Mouse (Mus musculus) hindbrain, embryonic 13.5 days (tissue): ENCODE data around the gene Tmcc2. TPM values are rescaled to one million over a fixed set of nuclear protein-coding genes. Genes with fewer than 3 reads are reported as not detected.

ENCODE experiments used
- ATAC-seq: fragments of 200-750 bp; cut with Nextera tagmentation; 2 replicates; pipeline ENCODE4 v1.8.0; 2017; ENCODE audit warnings: moderate TSS enrichment; ENCODE audit not compliant: low FRiP score
- H3K27ac ChIP-seq: fragments of 300-500 bp; sonication (generic); 2 replicates; pipeline ENCODE4 v1.5.1; 2015; ENCODE audit warnings: inconsistent platforms, mild to moderate bottlenecking, moderate library complexity
- H3K27me3 ChIP-seq: fragments of 300-500 bp; sonication (generic); 2 replicates; pipeline ENCODE4 v1.6.1; 2015; ENCODE audit warnings: mild to moderate bottlenecking, inconsistent platforms
- H3K36me3 ChIP-seq: fragments of 300-500 bp; sonication (generic); 2 replicates; pipeline ENCODE4 v1.6.1; 2015; ENCODE audit warnings: mild to moderate bottlenecking, inconsistent platforms
- H3K4me1 ChIP-seq: fragments of 300-500 bp; sonication (generic); replicated peaks from 2 replicates; pipeline ENCODE4 v1.6.1; 2015; ENCODE audit warnings: inconsistent platforms
- H3K4me2 ChIP-seq: fragments of 300-500 bp; sonication (generic); 2 replicates; pipeline ENCODE4 v1.6.1; 2015; ENCODE audit warnings: inconsistent platforms, mild to moderate bottlenecking, moderate library complexity
- H3K4me3 ChIP-seq: fragments of 300-500 bp; sonication (generic); 2 replicates; pipeline ENCODE4 v1.5.1; 2015; ENCODE audit warnings: mild to moderate bottlenecking, inconsistent platforms
- H3K9ac ChIP-seq: fragments of 300-500 bp; sonication (generic); 2 replicates; pipeline ENCODE4 v1.6.1; 2015; ENCODE audit warnings: mild to moderate bottlenecking, inconsistent platforms
- H3K9me3 ChIP-seq: fragments of 300-500 bp; sonication (generic); 2 replicates; pipeline ENCODE4 v1.6.1; 2016; ENCODE audit warnings: inconsistent platforms
- WGBS: fragments of 180-500 bp; shearing (Covaris S2); methylation state at CpG from one replicate; pipeline ENCODE4 v1.1.7; 2015; 5-methylcytosine and 5-hydroxymethylcytosine counted together
- polyA plus RNA-seq: library from polyadenylated mRNA; unstranded; fragments of >200 nt; fragmentation: Nextera tagmentation; extraction: Ambion mirVana; gene quantifications from 2 replicates; pipeline ENCODE4 v1.2.1, GENCODE M21; 2015

Tmcc2 gene
- polyA plus RNA-seq, 1 experiment from 2014 or later: 25.7 TPM

DNA sequence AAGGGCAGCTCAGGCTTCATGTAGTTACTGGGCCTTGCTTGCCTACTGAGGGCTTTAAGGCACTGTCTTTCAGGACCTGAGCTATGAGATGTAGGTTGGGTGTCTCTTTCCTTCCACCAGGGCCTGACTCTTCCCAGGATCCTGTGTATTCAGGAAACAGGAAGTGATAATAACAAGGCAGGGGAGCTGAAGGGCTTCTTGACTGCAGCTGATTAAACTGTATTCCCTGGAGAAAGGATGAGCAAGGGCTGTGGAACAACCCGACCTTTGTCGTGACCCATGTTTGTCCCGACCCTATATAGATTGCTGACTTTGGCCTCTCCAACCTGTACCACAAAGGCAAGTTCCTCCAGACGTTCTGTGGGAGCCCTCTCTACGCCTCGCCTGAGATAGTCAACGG lies 61.4 kb downstream of the Tmcc2 start:
- ATAC-seq: no peak
- no peaks in the 10 kb centered on the region for H3K27me3 ChIP-seq
- no peak overlapping the region for H3K4me3 ChIP-seq
- H3K36me3 ChIP-seq: peaks cover 41% of the 10 kb centered on the region
- no peak overlapping the region for H3K27ac ChIP-seq
- H3K9me3 ChIP-seq: no peaks in the 10 kb centered on the region
- no peak overlapping the region for H3K9ac ChIP-seq
- WGBS: 84% methylated on average over 7 of the region's 7 CpGs
- H3K4me1 ChIP-seq: peaks cover 78% of the 10 kb centered on the region
- H3K4me2 ChIP-seq: no peak overlapping the region

GRCm38 (mm10) chr1:132328565-132328964 lies 62.5 kb downstream of the Tmcc2 start:
- 86% methylated on average over 3 of the region's 3 CpGs for WGBS
- no peaks in the 10 kb centered on the region for H3K9me3 ChIP-seq
- H3K4me1 ChIP-seq: peaks cover 73% of the 10 kb centered on the region
- no peak overlapping the region for H3K4me3 ChIP-seq
- H3K4me2 ChIP-seq: no peak overlapping the region
- ATAC-seq: no peak
- H3K27ac ChIP-seq: no peak overlapping the region
- H3K27me3 ChIP-seq: no peaks in the 10 kb centered on the region
- peaks cover 41% of the 10 kb centered on the region for H3K36me3 ChIP-seq
- H3K9ac ChIP-seq: no peak overlapping the region

GRCm38 (mm10) chr1:132327477-132327876 lies 63.6 kb downstream of the Tmcc2 start:
- peak overlapping the region; percentile 76 for H3K27ac ChIP-seq
- H3K9ac ChIP-seq: no peak overlapping the region
- H3K9me3 ChIP-seq: no peaks in the 10 kb centered on the region
- no peak for ATAC-seq
- no peaks in the 10 kb centered on the region for H3K27me3 ChIP-seq
- H3K4me2 ChIP-seq: no peak overlapping the region
- H3K4me1 ChIP-seq: peaks cover 73% of the 10 kb centered on the region
- WGBS: 77% methylated on average over 17 of the region's 17 CpGs
- H3K4me3 ChIP-seq: no peak overlapping the region
- H3K36me3 ChIP-seq: peaks cover 39% of the 10 kb centered on the region

DNA sequence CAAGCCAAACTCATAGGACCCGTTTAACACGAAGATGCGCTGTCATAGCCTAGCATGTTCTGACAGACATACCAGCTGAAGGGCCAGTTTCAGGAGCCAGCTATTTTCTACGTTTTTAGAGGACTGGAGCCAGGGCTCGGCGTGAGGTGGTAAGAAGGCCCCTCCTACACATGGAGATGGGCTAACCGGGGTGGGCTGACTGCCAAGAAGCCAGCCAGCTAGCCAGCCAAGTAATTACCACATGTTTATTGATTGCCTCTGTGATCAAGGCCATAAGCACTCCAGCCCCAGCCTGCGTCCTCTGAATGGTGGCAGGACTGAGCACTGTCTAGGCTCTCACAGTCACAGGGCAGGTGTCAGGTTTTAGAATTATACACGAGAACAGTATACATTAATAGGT lies 64.3 kb downstream of the Tmcc2 start:
- Histone ChIP-seq H3K4me3 (no peak overlapping the region), H3K9me3 (no peaks in the 10 kb centered on the region), H3K4me2 (no peak overlapping the region), H3K9ac (no peak overlapping the region), H3K4me1 (peaks cover 73% of the 10 kb centered on the region), H3K27me3 (no peaks in the 10 kb centered on the region), H3K36me3 (peaks cover 32% of the 10 kb centered on the region), H3K27ac (peak overlapping the region; percentile 76)
- WGBS: 39% methylated on average over 9 of the region's 9 CpGs
- ATAC-seq: peak; percentile 45

DNA sequence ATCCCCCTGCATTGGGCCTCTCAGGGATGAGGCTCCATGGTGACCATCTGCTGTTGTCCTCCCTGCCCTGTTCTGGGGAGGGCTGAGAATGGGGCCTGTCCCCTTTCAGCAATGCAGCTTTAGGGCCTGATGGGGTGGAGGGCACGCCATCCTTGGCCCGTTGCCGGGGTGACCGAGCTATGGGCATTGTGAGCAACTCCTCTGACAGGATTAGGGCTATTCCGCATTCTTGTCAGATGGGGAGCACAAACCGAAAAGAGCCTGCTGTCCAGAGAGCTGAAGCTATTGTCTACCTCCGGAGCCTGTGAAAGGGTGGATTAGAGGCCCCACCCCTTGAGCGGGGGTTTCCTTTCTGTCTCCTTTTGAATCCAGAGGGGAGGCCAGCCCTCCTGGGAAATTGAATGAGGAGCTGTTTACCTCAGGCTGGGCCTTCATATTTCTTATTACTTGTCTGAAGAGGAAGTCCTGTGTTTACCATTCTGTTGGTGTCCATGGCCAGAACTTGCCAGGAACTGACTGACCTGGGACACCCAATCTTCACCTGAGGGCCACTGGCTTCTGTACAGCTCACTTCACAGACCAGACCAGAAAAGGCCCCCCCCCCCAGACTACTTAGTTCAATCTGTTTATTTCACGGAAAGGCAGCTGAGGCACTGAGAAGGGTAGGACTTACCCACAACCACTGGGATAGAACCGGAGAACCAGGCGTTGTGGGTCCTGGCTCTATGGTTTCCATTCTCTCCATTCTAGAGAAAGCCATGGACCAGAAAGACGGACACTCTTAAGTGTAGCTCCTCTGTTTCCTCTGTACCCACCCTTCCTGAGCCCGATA lies 68.2 kb downstream of the Tmcc2 start:
- peak overlapping the region; percentile 36 for H3K4me2 ChIP-seq
- peaks cover 89% of the 10 kb centered on the region for H3K4me1 ChIP-seq
- H3K27me3 ChIP-seq: no peaks in the 10 kb centered on the region
- ATAC-seq: peak; percentile 85
- WGBS: 14% methylated on average over 13 of the region's 13 CpGs
- H3K4me3 ChIP-seq: no peak overlapping the region
- no peaks in the 10 kb centered on the region for H3K9me3 ChIP-seq
- H3K36me3 ChIP-seq: 0 out of 2 replicates have a peak, but pooled peaks cover under 1% of the 10 kb centered on the region
- H3K27ac ChIP-seq: peak overlapping the region; percentile 92
- peak overlapping the region; percentile 53 for H3K9ac ChIP-seq

DNA sequence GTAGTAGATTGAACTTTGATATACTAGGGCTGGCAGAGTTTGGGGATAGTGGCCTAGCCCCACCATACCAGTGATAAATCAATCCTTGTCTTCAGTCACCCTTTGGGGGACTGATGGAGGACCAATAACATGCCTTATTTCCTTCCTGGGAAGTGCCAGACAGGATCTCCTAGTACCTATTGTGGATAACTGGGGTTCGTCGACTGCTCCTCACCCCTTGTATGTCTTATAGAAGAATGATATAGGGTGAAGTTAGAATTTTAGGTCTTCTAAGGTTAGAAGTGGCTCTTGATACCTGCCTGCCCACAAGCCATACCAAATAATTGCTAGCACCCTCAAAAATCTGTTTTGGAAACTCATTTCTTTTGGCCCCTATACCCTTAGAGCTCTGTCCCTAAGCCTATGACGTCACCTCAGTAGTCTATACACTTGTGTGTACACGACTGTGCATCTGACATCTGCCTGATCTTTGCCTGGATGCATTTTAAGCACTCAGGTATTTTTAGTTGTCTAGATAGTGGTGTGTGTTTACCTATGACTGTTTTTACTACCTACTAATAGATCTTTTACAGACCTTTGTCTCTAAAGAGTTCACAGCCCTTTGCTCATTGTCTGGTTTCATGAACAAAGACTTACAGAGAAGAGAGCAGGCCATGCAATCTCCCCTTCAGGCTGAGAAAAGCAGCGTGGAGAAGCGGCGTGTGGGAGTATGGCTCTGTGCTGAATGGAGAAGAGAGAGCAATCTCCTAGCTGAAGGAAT lies 69.1 kb downstream of the Tmcc2 start:
- H3K36me3 ChIP-seq: no peaks in the 10 kb centered on the region
- WGBS: 29% methylated on average over 7 of the region's 7 CpGs
- peak overlapping the region; percentile 92 for H3K27ac ChIP-seq
- H3K9me3 ChIP-seq: no peaks in the 10 kb centered on the region
- H3K4me1 ChIP-seq: peaks cover 89% of the 10 kb centered on the region
- H3K4me2 ChIP-seq: peak overlapping the region; percentile 36; the same call in 1 of the 2 replicates
- no peak overlapping the region for H3K4me3 ChIP-seq
- no peaks in the 10 kb centered on the region for H3K27me3 ChIP-seq
- ATAC-seq: no peak; the same call in 1 of the 2 replicates
- H3K9ac ChIP-seq: peak overlapping the region; percentile 53

DNA sequence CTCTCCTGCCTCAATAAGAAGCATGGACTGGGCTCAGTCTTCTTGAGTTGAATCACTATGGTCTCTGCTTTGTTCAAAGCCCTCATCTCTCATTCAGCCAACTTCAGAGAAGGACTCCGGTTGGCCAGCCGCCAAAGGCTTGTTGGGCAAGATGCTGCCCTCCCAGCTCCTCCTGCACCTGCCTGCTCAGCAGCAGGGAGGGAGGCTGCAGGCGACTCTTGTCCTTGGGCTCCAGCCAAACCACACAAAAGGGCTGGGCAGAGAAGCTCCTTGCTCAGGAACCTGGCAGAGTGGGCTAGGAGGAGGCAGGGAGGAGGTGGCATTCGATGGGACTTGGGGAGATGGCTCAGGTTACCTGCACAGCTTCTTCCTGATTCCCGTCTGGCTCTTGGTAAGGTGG lies 71.8 kb downstream of the Tmcc2 start:
- H3K36me3 ChIP-seq: no peaks in the 10 kb centered on the region
- peaks cover 75% of the 10 kb centered on the region for H3K4me1 ChIP-seq
- no peak for ATAC-seq
- no peaks in the 10 kb centered on the region for H3K9me3 ChIP-seq
- H3K27ac ChIP-seq: peak overlapping the region; percentile 86
- peak overlapping the region; percentile 90 for H3K4me2 ChIP-seq
- no peak overlapping the region for H3K4me3 ChIP-seq
- peak overlapping the region; percentile 87 for H3K9ac ChIP-seq
- WGBS: 33% methylated on average over 5 of the region's 5 CpGs
- peaks cover 6% of the 10 kb centered on the region; the same call in 1 of the 2 replicates for H3K27me3 ChIP-seq

DNA sequence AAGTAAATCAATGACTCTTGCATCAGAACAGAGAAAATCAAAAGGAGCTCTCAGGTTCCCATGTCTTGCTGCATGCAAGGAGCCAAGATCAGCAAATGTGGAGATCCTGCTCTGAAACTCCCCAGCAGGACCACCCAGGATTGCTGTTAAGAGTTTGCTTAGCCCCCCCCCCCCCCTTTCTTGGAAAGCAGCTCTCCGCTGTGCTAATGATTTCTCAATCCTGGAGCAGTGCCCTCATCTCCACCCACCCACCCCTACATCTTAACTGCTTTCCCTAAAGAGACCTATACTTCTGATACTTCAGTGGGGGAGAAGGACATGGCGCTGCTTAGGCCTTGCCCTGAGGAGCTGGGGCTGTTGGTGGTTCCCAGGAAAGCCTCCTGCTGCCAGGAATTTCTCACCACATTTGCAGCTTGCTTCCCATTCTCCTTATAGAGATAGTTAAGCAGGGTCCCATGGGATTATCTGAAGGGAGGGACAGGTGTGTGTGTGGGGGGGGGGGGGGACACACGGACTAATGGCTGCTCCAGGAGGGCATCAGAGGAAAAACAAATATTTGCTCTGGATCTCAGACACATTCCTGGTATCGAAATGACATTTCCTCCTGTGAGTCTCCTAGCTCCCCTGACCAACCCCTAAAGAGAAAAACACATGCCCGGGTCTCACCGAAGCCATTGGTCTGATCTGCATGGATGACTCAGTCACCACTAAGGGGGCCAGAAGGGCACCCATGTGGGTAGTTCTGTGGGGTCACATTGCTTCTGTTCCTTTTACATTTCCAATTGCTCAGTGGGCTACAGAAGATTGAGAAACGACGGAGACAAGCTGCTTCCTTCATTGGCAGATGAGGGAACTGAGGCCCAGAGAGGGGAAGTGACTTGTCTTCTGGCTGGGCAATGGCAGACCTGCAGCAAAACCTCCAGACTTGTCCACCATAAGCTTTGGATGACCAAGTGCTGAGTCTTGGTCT lies 72.9 kb downstream of the Tmcc2 start:
- H3K4me2 ChIP-seq: peak overlapping the region; percentile 90
- H3K9ac ChIP-seq: peak overlapping the region; percentile 87
- H3K9me3 ChIP-seq: no peaks in the 10 kb centered on the region
- ATAC-seq: no peak
- WGBS: 16% methylated on average over 8 of the region's 8 CpGs
- H3K27me3 ChIP-seq: peaks cover 11% of the 10 kb centered on the region; the same call in 1 of the 2 replicates
- H3K4me3 ChIP-seq: peak overlapping the region; percentile 77
- H3K36me3 ChIP-seq: no peaks in the 10 kb centered on the region
- peak overlapping the region; percentile 86 for H3K27ac ChIP-seq
- H3K4me1 ChIP-seq: peaks cover 71% of the 10 kb centered on the region

DNA sequence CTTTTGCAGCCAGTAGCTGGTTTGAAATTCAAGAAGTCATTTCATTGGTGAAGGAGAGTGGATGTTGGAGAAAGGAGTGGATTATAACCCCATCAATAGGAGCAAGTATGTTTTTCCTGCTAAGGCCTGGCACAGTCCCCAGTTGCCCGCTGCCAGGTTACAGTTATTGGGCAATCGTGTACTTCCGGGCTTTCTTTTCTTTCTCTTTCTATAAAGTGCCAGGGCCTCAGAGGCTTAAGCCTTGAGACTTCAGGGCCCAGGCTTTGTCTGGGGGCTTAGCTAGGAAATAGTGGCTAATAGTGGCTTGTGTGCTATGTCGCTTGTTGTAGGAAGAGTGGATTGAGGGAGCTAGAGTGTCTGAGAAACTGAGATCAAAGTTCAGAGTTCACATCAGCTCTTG lies 73.7 kb downstream of the Tmcc2 start:
- H3K9me3 ChIP-seq: no peaks in the 10 kb centered on the region
- no peaks in the 10 kb centered on the region for H3K36me3 ChIP-seq
- H3K4me3 ChIP-seq: peak overlapping the region; percentile 77
- H3K4me2 ChIP-seq: peak overlapping the region; percentile 90
- no peak for ATAC-seq
- peak overlapping the region; percentile 87 for H3K9ac ChIP-seq
- peak overlapping the region; percentile 86 for H3K27ac ChIP-seq
- peaks cover 11% of the 10 kb centered on the region; the same call in 1 of the 2 replicates for H3K27me3 ChIP-seq
- WGBS: 31% methylated on average over 4 of the region's 4 CpGs
- peaks cover 63% of the 10 kb centered on the region for H3K4me1 ChIP-seq

- no peak for ATAC-seq
- peaks cover 55% of the 10 kb centered on the region for H3K4me1 ChIP-seq
- no peaks in the 10 kb centered on the region for H3K9me3 ChIP-seq
- peaks cover 11% of the 10 kb centered on the region; the same call in 1 of the 2 replicates for H3K27me3 ChIP-seq
- peak overlapping the region; percentile 90 for H3K4me2 ChIP-seq
- 19% methylated on average over 7 of the region's 7 CpGs for WGBS
- peak overlapping the region; percentile 87 for H3K9ac ChIP-seq
- peak overlapping the region; percentile 86 for H3K27ac ChIP-seq
- H3K4me3 ChIP-seq: peak overlapping the region; percentile 77
- no peaks in the 10 kb centered on the region for H3K36me3 ChIP-seq
Observed at GRCm38 (mm10) chr1:132316625-132316994, 74.5 kb downstream of the Tmcc2 start.

- Histone ChIP-seq H3K4me2 (peak within 1 kb of the TSS; percentile 90), H3K9ac (peak within 1 kb of the TSS; percentile 87), H3K4me1 (peaks cover 49% of the 10 kb centered on the region), H3K27me3 (peaks cover 11% of the 10 kb centered on the region; the same call in 1 of the 2 replicates), H3K36me3 (no peaks in the 10 kb centered on the region), H3K4me3 (peak within 1 kb of the TSS; percentile 77), H3K27ac (peak within 1 kb of the TSS; percentile 86), H3K9me3 (no peaks in the 10 kb centered on the region)
- ATAC-seq: peak; percentile 86
- WGBS: under 1% methylated on average over 67 of the region's 67 CpGs
Observed at GRCm38 (mm10) chr1:132315889-132316624, 75.0 kb downstream of the Tmcc2 start, which contains the start of gene Nuak2. Nuak2 (plus strand) TSS chr1:132316126.
